In the genomic region with DNA sequence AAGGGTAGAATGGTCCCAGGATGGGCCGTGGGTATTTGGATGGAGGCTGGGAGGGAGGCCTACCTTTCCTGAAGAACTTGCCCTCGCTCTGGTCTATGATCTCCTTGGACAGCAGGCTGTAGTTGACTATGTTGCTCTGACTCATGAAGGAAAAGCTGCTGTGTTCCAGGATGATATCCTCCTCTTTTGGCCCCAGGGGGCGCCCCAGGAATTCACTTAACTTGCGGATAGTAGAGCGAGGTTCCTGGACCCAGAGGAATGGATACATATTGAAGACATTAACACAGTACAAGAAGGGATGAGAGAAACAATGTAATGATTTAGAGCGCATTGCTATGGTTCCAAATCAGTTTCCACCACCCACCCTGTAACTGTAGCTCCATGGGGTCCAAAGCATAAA, we compare ENCODE assay signal across 8 mouse cellular contexts. TPM values are rescaled to one million over a fixed set of nuclear protein-coding genes. Genes with fewer than 3 reads are reported as not detected.
DNase-seq lines count a peak whose midpoint lies in the region; TF ChIP-seq lines count a peak whose summit lies in the region.

No protein-coding gene starts in this region.

- no peak overlapping the region for H3K4me3 ChIP-seq in cortical plate, adult 2 months (ENCODE audit: insufficient read depth, low read length)

- no peak overlapping the region for H3K27ac ChIP-seq in cortical plate, adult 2 months (ENCODE audit: insufficient read depth, low read length)

- TF ChIP-seq CTCF in cortical plate, adult 2 months (IDR thresholded peaks at IDR 0.05; ENCODE audit: extremely low read depth, insufficient read depth, low read length): peak; percentile 18; the same call in 1 of the 2 replicates

- DNase-seq in adrenal gland, adult 2 months: peak; percentile 59
- no peak for DNase-seq in adrenal gland, postnatal 4 days (ENCODE audit: low spot score in 2 of 2)
- peak; percentile 77 for DNase-seq in 3T3-L1 (ENCODE audit: low read depth, low spot score)
- peak; percentile 76 for DNase-seq in kidney, adult 9 months
- DNase-seq in skeletal muscle tissue, adult 2 months (ENCODE audit: low read depth, low spot score): peak; percentile 75
- no peak for DNase-seq in left cerebral cortex, adult 9 months (ENCODE audit: low spot score in 2 of 2)
- no peak for DNase-seq in urinary bladder, adult 18-20 months (ENCODE audit: low spot score in 2 of 2)

- H3K4me1 ChIP-seq in cortical plate, adult 2 months (ENCODE audit: control insufficient read depth, insufficient read depth, low read length): peaks cover 3% of the 10 kb centered on the region; the same call in 1 of the 2 replicates

- TF ChIP-seq POLR2A in cortical plate, adult 2 months (IDR thresholded peaks at IDR 0.05; ENCODE audit: extremely low read depth, insufficient read depth, low read length): no peak

RNA-seq across cellular contexts. Expression of gene Sult5a1, which starts 12.8 kb away (rescaled TPM):
- total RNA-seq in adrenal gland, adult 2 months (2021): 10 to 100 TPM in 1 of 2 experiments, 1 to 10 TPM in 1; 7.6 to 10.1 TPM
- 18.8 and 20.4 TPM in 2 replicates for polyA plus RNA-seq in adrenal gland, adult 2 months (2012; rRNA removed)
- total RNA-seq in adrenal gland, postnatal 4 days (2021): 10 to 100 TPM; 14.6 to 16.6 TPM
- polyA plus RNA-seq in cortical plate, adult 2 months (2012; rRNA removed): 0.10 and 0.87 TPM in 2 replicates

RNA-seq across cellular contexts. Expression of gene Cpne7, which starts 28.1 kb away (rescaled TPM):
- total RNA-seq in adrenal gland, adult 2 months (2021): 1 to 10 TPM; 3.8 to 5.7 TPM
- 5.1 and 6.1 TPM in 2 replicates for polyA plus RNA-seq in adrenal gland, adult 2 months (2012; rRNA removed)
- total RNA-seq in adrenal gland, postnatal 4 days (2021): 1 to 10 TPM; 6.3 to 7.3 TPM
- polyA plus RNA-seq in cortical plate, adult 2 months (2012; rRNA removed): 72.5 and 108 TPM in 2 replicates

RNA-seq across cellular contexts. Expression of gene Dpep1, which starts 40.8 kb away (rescaled TPM):
- total RNA-seq in adrenal gland, adult 2 months (2021): 10 to 100 TPM; 52.8 to 57.4 TPM
- polyA plus RNA-seq in adrenal gland, adult 2 months (2012; rRNA removed): 50.3 and 62.4 TPM in 2 replicates
- 10 to 100 TPM; 16.8 to 29.2 TPM for total RNA-seq in adrenal gland, postnatal 4 days (2021)
- polyA plus RNA-seq in cortical plate, adult 2 months (2012; rRNA removed): not detected in 2 replicates

RNA-seq across cellular contexts. Expression of gene Rpl13, which starts 43.1 kb away (rescaled TPM):
- 100 to 1,000 TPM; 419 to 701 TPM for total RNA-seq in adrenal gland, adult 2 months (2021)
- polyA plus RNA-seq in adrenal gland, adult 2 months (2012; rRNA removed): 2,347 and 2,800 TPM in 2 replicates
- total RNA-seq in adrenal gland, postnatal 4 days (2021): 100 to 1,000 TPM; 895 to 902 TPM
- 1,008 and 1,076 TPM in 2 replicates for polyA plus RNA-seq in cortical plate, adult 2 months (2012; rRNA removed)

Comparison
In these comparisons a context has a peak if more than half of its experiments do, and no peak if none do; other contexts are left out.
1. DNase-seq: peak in adrenal gland, adult 2 months (single experiment), 3T3-L1 (single experiment), kidney, adult 9 months (single experiment) and skeletal muscle tissue, adult 2 months (single experiment); none in adrenal gland, postnatal 4 days (0 of 2), left cerebral cortex, adult 9 months (0 of 2) and urinary bladder, adult 18-20 months (0 of 2).